Mouse (Mus musculus): ENCODE data around the gene Tmem158.

Gene Tmem158

DNA sequence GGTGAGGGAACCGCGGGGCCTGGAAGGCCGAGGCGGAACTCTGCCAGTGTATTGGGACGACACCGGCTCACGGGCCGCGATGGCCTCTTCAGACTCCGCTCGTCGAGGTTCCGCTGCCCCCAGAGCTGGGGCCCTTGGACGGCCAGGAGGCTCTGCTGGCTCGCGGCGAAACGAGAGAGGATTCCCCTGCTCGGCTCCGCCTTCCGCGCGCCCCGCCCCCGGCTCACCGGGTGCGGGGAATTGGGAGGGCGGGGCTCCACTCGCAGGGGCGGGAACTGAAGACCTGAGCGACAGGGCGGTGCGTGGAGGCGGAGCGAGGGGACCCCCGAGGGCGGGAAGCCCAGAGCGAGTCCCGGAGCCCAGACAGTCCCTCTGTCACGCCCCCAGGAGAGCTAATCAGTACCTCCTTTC is at the start of gene Tmem158:
TSS of gene Tmem158 (minus strand) at position 154 of the 411 bp plus-strand sequence.
- peak; percentile 82 for DNase-seq (ENCODE audit: low read depth)

DNA sequence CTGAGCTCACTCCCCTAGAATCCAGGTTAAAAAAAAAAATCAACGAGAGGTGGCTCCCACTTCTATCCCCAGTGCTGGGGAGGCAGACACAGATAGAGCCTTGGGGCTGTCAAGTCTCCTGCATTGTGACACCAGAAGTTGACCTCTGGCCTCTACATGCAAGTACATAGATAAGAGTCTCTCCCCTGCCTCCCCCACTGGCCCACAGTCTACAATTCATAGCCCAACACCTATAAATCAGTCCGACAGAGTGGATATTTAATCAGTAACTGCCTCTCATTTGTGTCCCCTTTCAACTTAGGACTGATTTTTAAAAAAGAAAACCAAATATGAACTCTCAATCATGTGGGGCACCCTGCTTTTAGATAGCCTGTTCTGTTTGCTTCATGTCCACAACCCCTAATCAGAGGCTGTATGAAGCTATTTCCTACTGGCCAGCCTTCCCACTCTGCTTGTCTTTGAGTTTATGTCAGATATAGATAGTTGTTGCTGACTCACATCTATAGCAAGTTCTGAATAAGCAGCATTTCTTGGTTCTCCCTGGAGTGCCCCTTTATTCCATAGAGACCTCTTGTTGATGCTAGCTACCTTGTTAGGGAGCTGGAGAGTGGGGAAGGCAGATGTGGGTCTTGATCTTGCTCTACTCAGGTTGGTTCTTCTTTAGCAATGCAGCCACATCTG is 49.3 kb upstream of the Tmem158 start:
- no peak for DNase-seq (ENCODE audit: low read depth)

DNA sequence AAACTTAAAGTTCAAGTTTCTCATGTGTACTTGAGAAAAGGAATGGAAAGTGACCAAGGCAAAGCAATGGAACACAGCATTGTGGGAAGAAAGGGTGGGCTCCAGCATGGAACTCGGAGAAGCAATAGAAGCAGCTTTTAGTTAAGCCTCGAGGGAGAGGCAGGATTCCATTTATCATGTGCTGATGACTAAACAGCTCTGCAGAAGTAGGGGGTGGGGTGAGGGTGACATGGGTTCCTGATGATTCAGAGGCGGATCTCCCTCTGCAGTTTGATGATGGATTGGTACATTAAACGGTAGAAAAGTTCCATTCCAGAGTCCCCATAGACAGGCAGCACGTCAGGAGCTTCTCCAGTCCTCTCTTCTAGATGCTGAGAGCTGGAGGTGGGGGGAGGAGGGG is 48.5 kb upstream of the Tmem158 start:
- DNase-seq (ENCODE audit: low read depth), result no peak

DNA sequence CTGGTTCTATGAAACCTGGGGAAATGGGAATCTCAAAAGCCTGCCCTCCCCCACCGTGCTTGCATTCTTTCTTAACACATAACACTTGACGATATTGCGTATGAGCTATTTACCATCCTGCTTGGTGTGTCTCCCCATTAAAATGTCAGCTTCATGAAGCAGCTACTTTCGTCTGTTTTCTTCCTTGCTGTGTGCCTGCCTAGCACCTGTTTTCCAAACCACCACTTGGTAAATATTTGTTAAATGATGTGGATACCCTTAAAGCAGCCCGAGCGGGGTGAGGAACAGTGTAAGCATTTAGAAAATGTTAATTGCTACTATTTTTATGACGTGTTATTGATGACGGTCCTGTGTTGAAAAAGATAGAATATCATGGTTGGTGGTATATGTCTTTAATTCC is 44.4 kb upstream of the Tmem158 start:
- DNase-seq (ENCODE audit: low read depth), result no peak

DNA sequence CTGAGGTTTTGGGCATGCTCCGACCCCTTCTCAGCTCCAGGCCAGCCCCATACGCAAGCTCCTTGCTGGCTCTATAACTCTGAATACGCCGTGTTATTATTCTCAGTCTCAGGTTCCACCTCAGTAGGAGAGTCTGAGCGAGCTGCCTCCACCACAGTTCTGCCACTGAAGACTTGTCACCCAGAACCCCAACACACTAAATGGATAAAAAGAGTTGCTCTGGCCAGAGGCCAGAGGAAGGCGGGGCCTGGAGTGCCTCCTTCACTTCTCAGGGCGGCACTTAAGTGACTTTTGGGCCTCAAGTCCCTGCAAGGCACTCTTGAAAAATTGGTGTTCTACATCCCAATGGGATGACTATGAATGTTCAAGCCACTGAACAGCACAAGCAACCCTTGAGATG is 43.4 kb upstream of the Tmem158 start:
- DNase-seq (ENCODE audit: low read depth), result no peak

DNA sequence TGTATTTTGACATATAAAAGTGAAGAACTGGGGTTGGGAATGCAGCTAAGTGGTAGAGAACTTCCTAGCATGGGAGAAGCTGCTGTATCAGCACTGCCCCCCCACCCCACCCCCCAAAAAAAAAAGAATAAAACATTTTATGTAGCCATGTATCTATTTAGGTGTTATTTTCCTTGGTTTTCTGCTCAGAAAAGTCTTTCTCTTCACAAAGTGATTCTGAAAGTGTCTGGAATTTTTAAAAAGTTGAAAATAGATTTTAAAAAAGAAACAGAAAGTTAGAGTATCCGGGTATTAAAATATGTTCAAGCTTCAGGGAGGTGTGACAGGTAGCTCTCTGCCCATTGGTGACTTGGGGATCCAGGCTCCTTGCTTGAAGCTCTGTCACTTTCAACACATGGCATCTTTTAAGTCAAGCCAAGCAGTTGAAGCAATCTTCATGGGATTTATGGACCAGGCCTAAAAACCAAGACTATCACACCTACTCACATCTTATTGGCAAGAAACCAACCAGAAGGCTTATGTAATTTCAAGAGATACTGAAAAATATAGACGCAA is 42.3 kb upstream of the Tmem158 start:
- no peak for DNase-seq (ENCODE audit: low read depth)

DNA sequence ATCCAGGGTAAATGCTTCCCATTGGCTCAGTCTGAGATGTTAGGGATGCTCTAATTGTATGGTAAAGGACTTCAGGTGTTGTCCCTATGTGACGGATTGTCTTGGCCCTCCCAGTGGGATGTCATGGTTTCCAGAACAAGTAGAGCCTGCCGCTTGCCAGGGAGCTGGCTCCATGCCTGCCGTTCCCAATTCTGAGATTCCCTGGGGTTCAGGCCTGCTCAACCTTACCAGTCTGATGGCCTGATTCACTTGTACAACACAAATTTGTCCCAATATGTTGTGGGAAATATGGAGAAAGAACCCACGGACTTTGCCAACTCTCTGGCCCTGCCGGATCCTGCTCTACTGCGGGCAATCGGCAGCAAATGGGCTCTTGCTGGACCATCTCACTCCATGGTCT is 37.3 kb upstream of the Tmem158 start:
- no peak for DNase-seq (ENCODE audit: low read depth)

DNA sequence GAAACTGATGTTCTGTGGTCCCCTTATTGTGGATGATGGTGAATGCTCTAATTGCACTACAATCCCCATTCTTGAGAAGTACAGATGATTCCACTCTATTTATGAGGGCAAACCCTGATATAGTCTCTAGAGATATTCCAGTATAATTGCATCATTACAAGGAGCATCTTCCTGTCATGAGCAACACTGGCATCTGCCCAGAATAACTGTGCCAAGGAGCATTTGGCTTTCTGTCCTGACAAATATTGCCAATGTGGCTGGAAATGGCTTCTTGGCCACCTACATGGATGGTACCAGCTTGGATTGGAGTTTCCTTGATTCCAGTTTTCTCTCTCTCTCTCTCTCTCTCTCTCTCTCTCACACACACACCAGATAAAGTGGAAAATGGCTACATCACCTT is 35.7 kb upstream of the Tmem158 start:
- DNase-seq (ENCODE audit: low read depth), result no peak

DNA sequence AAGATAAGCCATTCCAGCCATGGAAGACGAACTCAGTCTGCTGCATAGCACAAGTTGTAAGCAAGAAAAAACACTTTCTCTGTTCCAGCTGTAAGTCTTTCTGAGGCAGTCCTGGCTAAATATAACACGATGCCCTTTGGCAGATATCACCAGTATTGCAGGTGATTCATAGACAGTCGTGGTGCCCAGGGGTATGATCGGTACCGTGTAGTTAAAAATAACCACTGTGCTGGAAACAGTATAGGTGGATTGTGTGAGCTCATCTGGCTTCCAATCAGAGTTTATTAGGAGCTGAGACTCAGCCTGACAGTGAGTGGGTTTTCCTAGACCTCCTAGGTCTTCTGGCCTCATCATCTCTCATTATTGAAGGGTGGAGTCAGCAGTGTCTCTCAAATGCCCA is 34.0 kb upstream of the Tmem158 start:
- no peak for DNase-seq (ENCODE audit: low read depth)

DNA sequence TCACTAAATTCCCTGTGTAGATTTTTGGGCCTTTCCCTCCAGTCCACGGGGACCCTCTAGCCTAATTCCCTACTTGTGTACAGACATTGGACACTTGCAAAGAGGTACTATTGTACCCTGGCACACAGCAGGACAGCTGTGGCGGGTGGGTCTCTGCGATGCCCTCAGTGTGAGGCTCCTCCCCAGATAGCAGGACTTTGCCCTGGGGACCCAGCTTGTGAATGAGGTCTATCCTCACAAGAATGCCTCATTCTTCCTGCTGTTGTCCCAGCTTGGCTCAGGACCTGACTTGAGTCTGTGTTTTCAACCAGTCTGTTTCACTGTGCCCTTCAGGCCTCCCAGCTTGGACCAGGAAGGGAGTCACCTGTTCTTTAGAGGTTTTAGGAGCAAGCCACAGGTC is 27.8 kb upstream of the Tmem158 start:
- DNase-seq (ENCODE audit: low read depth), result no peak

DNA sequence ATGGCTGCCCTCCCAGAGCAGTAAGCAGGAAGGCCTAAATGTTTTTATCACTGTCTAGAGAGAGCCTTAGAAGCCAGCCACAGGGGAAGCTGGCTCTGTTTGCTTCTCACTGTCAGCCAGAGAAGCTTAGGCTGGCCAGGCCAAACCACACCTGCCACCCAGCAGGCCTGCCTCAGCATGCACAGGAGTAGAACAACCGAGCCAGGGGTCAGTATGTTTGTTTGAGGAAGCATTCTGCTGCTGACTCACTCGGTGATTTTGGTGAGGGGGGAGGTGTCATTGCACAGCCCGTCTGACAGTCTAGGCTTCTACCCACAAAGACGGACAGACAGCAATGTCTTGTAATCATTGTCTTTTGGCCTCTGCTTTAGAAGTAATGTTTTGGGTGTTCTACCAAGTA is 25.1 kb upstream of the Tmem158 start:
- no peak for DNase-seq (ENCODE audit: low read depth)

DNA sequence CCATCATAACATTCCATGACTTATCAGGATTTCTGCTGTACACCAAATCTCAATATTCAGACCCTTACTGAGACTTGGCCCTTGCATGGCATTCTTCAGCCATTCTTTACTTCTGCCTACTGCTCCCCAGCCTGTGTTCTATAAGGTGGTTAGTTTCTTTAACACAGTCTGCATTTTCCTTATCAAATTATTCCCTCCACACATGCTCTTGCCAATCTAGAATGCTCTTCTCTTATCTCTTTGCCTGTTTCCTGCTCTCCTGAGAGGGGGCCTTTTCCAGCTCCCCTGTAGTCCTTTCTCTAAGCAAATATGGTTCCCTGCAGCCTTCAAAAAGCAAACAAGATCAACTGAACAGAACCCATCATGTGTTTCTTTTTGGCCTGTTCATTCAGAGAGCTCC is 20.2 kb upstream of the Tmem158 start:
- DNase-seq (ENCODE audit: low read depth), result no peak

DNA sequence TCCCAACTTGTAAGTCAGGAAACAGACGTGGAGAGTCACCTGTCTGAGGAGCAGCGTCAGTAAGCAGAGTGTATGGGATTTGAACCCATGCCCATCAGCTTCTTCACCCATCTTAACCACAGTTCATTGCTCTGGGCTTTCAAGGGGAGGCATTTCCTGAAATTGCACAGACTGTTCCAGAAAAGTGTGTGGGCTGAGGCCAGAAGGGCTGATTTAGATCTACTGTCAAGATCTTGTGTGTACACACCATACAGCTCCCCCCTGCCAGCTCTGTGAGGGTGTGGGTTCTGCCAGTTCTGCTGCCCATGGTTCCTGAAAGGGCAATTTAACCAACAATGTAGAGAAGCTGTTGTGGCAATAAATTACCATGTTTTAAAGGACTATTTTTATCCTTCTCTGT is 17.4 kb upstream of the Tmem158 start:
- DNase-seq (ENCODE audit: low read depth), result no peak

DNA sequence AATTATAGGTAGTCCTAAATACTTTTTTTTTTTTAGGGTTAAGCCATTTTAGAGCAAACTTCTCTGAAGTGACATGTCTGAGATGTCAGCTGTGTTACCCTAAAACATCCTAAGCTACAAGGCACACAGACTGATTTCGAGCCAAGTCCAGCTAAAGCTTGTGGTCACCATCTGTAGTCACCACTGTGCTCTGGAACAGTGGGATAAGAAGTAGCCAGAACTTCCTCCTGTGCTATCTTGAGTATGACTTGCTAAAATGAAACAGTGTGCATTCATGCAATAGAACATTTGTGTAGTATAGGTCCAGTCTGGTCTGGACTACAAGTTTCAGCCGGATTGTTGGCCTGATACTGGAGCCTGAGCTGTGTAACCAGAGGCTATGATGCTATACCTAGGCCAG is 14.8 kb upstream of the Tmem158 start:
- no peak for DNase-seq (ENCODE audit: low read depth)

DNA sequence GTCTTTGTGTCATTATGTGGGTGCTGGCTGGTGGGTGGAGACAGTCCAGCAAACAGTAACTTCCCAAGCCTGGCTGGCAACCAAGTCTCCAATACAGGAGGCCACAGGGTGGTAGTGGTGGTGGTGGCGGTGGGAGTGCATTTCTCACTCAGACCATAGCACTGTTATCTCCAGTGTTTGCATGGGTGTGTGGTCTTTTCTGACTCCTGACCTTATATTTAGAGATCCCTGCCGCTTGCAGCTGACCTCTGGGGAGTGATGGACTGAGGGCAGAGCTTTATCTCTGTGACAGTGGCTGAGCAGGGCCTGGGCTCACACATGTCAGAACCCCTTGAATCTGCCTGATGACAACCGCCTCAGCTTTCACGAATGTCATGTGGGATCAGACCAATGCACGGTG is 14.1 kb upstream of the Tmem158 start:
- no peak for DNase-seq (ENCODE audit: low read depth)

DNA sequence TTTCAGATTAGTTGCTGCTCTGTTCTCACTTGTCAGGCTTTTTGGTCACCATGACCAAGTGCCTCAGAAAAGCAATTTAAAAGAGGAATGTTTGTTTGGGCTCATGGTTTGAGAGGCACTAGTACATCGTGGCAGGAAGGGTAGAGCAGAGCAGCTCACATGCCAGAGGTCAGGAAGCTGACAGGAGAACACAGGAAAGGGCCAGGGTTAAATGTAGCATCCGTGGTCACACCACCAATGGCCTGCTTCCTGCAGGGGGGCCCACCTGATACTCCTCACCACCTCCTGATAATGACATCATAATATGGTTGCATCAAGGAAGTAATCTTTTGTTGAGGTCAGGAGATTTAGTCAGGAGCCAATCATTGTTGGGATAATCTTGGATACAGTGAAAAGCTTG is 13.3 kb upstream of the Tmem158 start:
- DNase-seq (ENCODE audit: low read depth), result no peak

DNA sequence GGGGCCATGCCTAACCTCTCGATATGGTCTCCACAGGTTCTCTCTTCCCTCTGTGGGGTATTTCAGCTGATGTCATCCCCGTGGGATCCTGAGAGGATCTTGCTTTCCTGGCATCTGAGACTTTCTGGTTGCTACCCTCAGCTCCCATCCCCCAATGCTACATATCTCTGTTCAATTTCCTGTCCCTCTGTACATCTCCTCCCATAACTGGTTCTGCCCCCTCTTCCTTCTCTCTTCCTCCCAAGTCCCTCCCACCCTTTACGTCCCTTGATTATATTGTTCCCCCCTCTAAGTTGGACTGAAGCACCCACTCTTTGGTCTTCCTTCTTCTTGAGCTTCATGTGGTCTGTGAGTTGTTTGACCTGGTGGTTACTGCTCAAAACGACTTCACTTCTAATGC is 11.0 kb upstream of the Tmem158 start:
- DNase-seq (ENCODE audit: low read depth), result peak; percentile 40

DNA sequence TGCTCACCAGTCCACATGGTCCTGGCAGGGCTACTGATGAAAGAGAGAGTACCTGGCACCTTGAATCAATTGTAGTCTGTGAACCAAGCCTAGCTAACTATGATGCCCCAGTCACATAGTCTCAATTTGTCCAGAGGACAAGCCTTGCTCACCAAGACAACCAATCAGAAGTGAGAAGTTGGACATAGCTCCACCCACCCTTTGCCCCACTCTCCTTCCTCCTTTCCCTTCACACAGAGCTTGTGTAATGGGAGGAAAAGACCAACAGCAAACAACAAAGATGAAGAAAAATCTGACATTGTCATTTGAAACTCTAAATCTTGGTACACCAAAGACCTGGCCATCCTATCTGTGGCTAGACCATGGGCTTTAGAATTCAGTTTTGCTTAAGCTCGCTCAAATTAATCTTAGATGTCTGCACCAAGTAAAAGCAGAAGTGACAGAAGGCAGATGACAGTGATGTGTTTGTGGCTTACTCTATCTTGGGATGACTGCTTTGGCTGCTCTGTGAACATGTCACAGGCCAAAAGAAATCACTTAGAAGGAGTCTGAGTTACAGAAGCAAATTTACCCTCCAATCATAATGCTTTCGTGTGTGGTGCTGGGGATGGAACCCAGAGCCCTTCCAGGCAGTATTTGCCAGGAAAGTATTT is 9.5 kb upstream of the Tmem158 start:
- DNase-seq (ENCODE audit: low read depth), result no peak

DNA sequence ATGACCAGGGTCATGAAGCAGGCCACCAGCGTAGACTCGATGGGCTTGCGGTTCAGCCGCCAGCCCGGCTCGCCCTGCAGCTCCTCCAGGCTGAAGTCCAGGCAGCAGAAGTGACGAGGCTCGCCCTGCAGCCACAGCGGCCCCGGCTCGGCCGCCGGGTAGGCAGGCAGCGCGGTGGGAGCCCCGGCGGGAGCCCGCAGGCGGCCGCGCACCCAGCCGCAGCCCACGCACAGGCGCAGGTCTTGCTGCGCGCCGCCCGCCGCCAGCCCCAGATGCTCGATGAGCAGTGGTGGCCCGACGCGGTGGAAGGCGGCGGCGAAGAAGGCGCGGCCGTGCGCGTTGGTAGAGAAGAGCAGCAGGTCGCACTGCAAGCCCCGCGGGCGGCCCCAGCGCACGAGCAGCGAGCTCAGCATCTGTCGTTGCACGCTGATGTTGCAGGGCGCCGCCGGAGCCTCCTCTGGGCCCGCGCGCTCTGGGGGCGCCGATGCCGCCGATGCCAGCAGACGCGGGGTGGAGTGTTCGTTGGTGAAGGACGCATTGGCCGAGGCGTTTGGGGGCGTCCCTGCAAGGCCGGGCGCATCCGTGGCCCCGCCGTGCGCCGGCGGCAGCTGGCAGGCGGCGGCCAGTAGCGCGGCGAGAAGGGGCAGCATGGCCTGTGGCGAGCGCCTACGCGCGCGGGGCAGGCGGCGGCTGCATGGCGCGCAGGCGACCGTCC is 511 bp downstream of the Tmem158 start:
- DNase-seq (ENCODE audit: low read depth), result peak; percentile 59

DNA sequence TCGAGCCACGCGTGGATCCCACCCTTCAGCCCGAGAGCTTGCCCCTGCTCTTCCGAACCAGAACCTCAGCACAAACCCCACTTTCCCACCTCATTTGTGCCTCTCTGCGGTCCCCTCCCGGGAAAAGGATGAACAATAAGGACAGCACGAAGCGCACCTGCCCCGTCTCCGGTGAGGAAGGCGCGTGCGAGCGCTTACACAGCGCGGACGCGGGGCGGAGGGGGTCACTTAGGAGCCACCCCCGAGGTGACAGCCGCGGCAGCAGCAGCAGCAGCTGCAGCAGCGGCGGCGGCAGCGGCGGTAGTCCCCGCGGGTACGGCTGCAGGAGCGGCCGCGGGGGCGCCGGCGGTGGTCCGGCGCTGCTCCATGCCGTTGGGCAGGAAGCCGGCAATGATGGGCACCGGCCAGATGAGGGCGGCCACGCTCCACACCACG is 1.1 kb downstream of the Tmem158 start:
- peak; percentile 61 for DNase-seq (ENCODE audit: low read depth)

DNA sequence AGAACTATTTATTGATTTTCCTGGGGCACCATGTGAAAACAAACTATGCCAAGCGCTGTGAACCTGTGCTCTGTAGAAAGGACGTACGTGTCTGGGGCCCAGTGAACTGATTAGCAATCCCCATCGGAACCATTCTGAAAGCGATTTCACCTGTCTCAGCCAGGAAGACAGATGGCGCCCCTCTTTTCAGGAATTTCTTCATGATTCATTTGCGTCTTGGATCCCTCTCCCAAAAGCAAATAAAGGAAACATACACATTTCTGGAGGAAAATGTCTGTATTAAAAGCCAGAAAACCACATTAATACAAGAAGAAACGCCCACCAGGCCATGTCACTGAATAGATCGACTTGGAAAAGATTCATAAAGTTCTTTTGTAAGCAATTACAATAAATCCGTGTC is 1.8 kb downstream of the Tmem158 start:
- DNase-seq (ENCODE audit: low read depth), result no peak

DNA sequence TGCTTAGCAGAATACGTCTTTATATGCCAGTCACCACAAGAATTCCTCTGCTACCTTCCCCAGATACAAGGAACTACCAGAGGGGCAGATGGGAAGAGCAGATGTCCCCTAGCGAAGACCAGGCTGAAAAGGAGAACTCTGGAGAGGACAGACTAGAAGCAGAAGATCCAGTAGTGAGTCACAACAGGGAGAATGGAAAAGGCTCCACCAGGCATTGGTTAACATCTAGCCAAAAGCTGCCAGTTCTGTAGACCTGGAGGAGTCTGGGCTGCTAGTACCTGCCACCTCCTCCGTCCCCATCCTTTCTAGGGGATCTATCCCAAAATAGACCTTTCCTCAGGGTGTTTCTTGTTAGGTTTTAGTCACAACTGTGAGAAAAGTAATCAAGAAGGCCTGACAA is 4.8 kb downstream of the Tmem158 start:
- DNase-seq (ENCODE audit: low read depth), result no peak

DNA sequence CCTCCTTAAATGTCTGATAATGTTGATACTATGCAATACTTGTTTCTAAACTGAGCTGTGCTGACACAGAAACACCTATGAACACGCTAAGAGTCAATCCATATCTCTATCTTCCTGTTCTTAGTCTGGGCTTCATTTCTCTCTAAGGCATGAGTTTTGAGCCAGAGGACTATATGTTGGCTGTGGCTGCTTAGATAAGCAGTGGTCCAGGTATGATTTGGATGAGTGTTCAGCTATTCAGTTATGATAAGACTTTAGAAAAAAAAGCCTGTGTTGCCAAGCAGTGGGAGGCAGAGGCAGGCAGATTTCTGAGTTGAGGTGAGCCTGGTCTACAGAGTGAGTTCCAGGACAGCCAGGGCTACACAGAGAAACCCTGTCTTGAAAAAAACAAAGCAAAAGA is 12.6 kb downstream of the Tmem158 start:
- DNase-seq (ENCODE audit: low read depth), result no peak
